Mouse (Mus musculus) lung, adult 2 months (tissue): ENCODE results near the gene Hist1h2ba. TPM values are rescaled to one million over a fixed set of nuclear protein-coding genes. Genes with fewer than 3 reads are reported as not detected.

Experiments
- DNase-seq: peaks from one replicate; pipeline ENCODE4 v3.0.0; 2022
- H3K4me1 ChIP-seq: fragments of 200-500 bp; 2 replicates; pipeline ENCODE4 v1.6.1; 2011; ENCODE audit warnings: low read length; ENCODE audit not compliant: control insufficient read depth, insufficient read depth
- H3K4me3 ChIP-seq: fragments of 200-500 bp; replicated peaks from 2 replicates; pipeline ENCODE3; 2011; ENCODE audit warnings: low read depth, mild to moderate bottlenecking, control low read depth, low read length; ENCODE audit errors: extremely low read depth
- CTCF ChIP-seq: fragments of 200-500 bp; IDR thresholded peaks from 2 replicates; pipeline ENCODE4 v1.5.1; 2011; ENCODE audit warnings: mild to moderate bottlenecking, low read length, control low read depth; ENCODE audit not compliant: insufficient read depth
- POLR2A ChIP-seq: fragments of 200-500 bp; IDR thresholded peaks from 2 replicates; pipeline ENCODE4 v1.6.1; 2011; ENCODE audit warnings: low read depth, mild to moderate bottlenecking, control low read depth, low read length, borderline replicate concordance; ENCODE audit errors: extremely low read depth
- WGBS: fragments of 180-500 bp; shearing (Covaris S2); methylation state at CpG from one replicate; pipeline ENCODE4 v1.1.7; 2018; 5-methylcytosine and 5-hydroxymethylcytosine counted together
- polyA plus RNA-seq: library from polyadenylated mRNA; depleted of rRNA; stranded (reverse); fragments of >200 nt; gene quantifications from 2 replicates; pipeline ENCODE4 v1.2.3, GENCODE M21; 2012; rRNA removed

Hist1h2ba gene
- not detected in 2 replicates for polyA plus RNA-seq

- Histone ChIP-seq H3K4me3 (no peak within 1 kb of the TSS), H3K4me1 (no peaks in the 10 kb centered on the region)
- WGBS, result 92% methylated on average over 39 of the region's 39 CpGs
- TF ChIP-seq POLR2A (no peak), CTCF (no peak)
- no peak for DNase-seq
Measured at GRCm38 (mm10) chr13:23933421-23934210, at the start of gene Hist1h2ba. Gene Hist1h2ba (minus strand): TSS chr13:23934156.

GRCm38 (mm10) chr13:23972271-23972670 lies 38.3 kb upstream of the Hist1h2ba start:
- TF ChIP-seq POLR2A, result no peak
- no peak for TF ChIP-seq CTCF
- Histone ChIP-seq H3K4me3 (no peak overlapping the region), H3K4me1 (no peaks in the 10 kb centered on the region)
- no peak for DNase-seq
- WGBS, result 37% methylated on average over 5 of the region's 5 CpGs

GRCm38 (mm10) chr13:23971870-23972269 lies 37.9 kb upstream of the Hist1h2ba start:
- Histone ChIP-seq H3K4me3 (no peak overlapping the region), H3K4me1 (no peaks in the 10 kb centered on the region)
- no peak for DNase-seq
- WGBS, result 63% methylated on average over 2 of the region's 2 CpGs
- TF ChIP-seq POLR2A (no peak), CTCF (no peak)

GRCm38 (mm10) chr13:23964909-23965308 lies 31.0 kb upstream of the Hist1h2ba start:
- no peak for TF ChIP-seq CTCF
- TF ChIP-seq POLR2A, result no peak
- Histone ChIP-seq H3K4me1 (no peaks in the 10 kb centered on the region), H3K4me3 (no peak overlapping the region)
- no peak for DNase-seq
- 70% methylated on average over 2 of the region's 2 CpGs for WGBS

- TF ChIP-seq CTCF, result no peak
- no peak for TF ChIP-seq POLR2A
- 20% methylated on average over 2 of the region's 2 CpGs for WGBS
- Histone ChIP-seq H3K4me3 (no peak overlapping the region), H3K4me1 (no peaks in the 10 kb centered on the region)
- DNase-seq, result no peak
Measured at GRCm38 (mm10) chr13:23959776-23960175, 25.8 kb upstream of the Hist1h2ba start.

GRCm38 (mm10) chr13:23950928-23951327 lies 17.0 kb upstream of the Hist1h2ba start:
- WGBS, result 53% methylated on average over 3 of the region's 3 CpGs
- DNase-seq, result peak; percentile 19
- no peak overlapping the region for H3K4me3 ChIP-seq
- no peaks in the 10 kb centered on the region for H3K4me1 ChIP-seq
- no peak for TF ChIP-seq POLR2A
- TF ChIP-seq CTCF, result peak; percentile 58

GRCm38 (mm10) chr13:23949484-23950246 lies 15.7 kb upstream of the Hist1h2ba start:
- DNase-seq, result no peak
- no peak for TF ChIP-seq POLR2A
- no peak for TF ChIP-seq CTCF
- H3K4me1 ChIP-seq, result no peaks in the 10 kb centered on the region
- 68% methylated on average over 14 of the region's 14 CpGs for WGBS
- H3K4me3 ChIP-seq, result no peak overlapping the region

- 55% methylated on average over 2 of the region's 2 CpGs for WGBS
- no peak overlapping the region for H3K4me3 ChIP-seq
- no peak for DNase-seq
- no peak for TF ChIP-seq CTCF
- TF ChIP-seq POLR2A, result no peak
- H3K4me1 ChIP-seq, result no peaks in the 10 kb centered on the region
Measured at GRCm38 (mm10) chr13:23946254-23946653, 12.3 kb upstream of the Hist1h2ba start.

GRCm38 (mm10) chr13:23942861-23943260 lies 8.9 kb upstream of the Hist1h2ba start:
- 54% methylated on average over 2 of the region's 2 CpGs for WGBS
- no peak for DNase-seq
- H3K4me3 ChIP-seq, result no peak overlapping the region

More at GRCm38 (mm10) chr13:23942861-23943260, 8.9 kb upstream of the Hist1h2ba start:
- TF ChIP-seq POLR2A, result no peak
- TF ChIP-seq CTCF, result no peak
- H3K4me1 ChIP-seq, result no peaks in the 10 kb centered on the region
